Mouse (Mus musculus): ENCODE results near the gene Hoxb6.

Gene Hoxb6

GRCm38 (mm10) chr11:96285771-96286738 is 6.2 kb upstream of the Hoxb6 start, which contains the start of gene Hoxb7:
Gene Hoxb7, plus strand, starts transcription at chr11:96286623.
- DNase-seq (ENCODE audit: low read depth, low spot score): peak; percentile 69

GRCm38 (mm10) chr11:96286739-96287385 is 5.4 kb upstream of the Hoxb6 start:
- DNase-seq (ENCODE audit: low read depth, low spot score): peak; percentile 59

DNA sequence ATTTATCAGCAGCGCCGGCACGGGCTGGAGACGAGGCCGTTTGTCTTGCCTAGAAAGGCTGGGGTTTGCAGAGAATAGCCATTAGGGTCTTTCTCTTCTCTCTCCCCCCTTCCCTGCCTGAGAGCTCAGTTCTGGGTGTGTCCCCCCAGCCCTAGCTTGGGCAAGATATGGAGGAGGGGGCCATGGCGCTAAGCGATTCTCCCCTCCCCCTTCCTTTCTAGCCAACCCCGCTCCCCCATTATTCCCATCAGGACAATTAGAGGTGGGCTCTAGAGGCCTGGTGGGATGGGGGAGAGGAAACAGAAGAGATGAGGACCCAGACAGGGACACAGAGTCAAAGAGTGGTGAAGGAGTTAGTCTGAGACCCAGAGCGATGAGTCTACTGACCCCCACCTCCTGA is 4.9 kb upstream of the Hoxb6 start:
- no peak for DNase-seq (ENCODE audit: low read depth, low spot score)

DNA sequence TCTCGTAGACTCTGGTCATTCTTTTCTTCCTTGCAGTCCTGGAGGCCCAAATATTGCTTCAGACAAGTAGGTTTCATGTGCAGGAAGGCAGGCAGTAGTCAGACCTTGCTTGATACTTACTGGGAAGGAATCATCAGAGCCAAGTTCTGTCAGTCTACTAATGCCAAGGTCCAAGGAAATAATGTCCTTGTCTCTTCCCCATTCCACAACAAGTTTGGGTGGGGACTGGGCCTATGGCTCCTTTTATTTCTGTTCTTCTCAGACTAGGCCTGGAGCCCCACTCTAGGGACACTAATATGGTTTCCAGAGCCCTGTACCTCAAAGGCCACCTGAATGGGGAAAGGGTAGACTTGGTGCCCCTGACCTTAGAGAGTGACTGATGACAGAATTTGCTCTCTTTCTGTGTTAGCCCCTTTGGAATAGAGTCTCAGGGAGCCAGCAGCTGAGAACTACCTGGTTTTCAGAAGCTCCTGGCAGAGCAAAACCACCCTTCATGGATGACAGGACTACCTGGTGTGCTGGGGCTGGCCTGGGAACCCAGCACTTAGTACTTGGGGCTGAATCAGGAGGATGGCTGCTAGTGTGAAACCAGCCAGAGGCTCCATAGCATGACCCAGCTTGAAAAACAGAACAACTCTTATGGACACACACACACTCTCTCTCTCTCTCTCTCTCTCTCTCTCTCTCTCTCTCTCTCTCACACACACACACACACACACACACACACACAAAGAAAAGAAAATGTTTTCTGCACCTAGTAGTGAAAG is 3.6 kb upstream of the Hoxb6 start:
- no peak for DNase-seq (ENCODE audit: low read depth, low spot score)

DNA sequence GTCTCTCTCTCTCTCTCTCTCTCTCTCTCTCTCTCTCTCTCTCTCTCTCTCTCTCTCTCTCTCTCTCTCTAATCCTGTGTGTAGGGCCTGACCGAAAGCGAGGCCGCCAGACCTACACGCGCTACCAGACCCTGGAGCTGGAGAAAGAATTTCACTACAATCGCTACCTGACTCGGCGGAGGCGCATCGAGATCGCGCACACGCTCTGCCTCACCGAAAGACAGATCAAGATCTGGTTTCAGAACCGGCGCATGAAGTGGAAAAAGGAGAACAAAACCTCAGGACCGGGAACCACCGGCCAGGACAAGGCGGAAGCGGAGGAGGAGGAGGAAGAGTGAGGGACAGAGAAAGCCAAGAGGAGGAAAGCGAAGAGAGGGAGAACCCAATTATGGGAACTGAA is 3.0 kb upstream of the Hoxb6 start:
- no peak for DNase-seq (ENCODE audit: low read depth, low spot score)

DNA sequence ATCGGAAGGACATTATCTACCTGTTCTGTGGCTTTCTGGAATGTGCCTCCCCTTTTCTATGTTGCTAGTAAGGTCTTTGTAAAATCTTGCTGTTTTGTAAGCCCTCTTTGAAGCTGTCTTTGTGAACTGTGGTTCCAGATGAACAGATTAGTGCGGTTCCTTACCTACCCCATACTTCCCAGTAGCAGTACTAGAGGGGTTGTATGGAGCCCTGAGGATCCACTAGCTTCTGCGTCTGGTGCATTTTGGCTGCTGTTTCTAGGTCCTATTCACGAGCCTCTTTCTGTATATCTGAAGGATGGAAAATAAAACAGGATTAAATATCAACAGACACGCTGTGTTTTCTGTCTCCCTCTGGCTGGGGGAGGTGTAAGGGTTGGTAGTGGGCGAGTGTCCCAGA is 2.4 kb upstream of the Hoxb6 start:
- no peak for DNase-seq (ENCODE audit: low read depth, low spot score)

GRCm38 (mm10) chr11:96290705-96291355 is 1.4 kb upstream of the Hoxb6 start:
- no peak for DNase-seq (ENCODE audit: low read depth, low spot score)

- DNase-seq (ENCODE audit: low read depth, low spot score): no peak
Measured at GRCm38 (mm10) chr11:96292565-96293301, 457 bp downstream of the Hoxb6 start.

GRCm38 (mm10) chr11:96293302-96293921 is 1.1 kb downstream of the Hoxb6 start:
- DNase-seq (ENCODE audit: low read depth, low spot score): no peak

- peak; percentile 95 for DNase-seq (ENCODE audit: low read depth, low spot score)
Measured at GRCm38 (mm10) chr11:96294245-96295091, 2.2 kb downstream of the Hoxb6 start.

DNA sequence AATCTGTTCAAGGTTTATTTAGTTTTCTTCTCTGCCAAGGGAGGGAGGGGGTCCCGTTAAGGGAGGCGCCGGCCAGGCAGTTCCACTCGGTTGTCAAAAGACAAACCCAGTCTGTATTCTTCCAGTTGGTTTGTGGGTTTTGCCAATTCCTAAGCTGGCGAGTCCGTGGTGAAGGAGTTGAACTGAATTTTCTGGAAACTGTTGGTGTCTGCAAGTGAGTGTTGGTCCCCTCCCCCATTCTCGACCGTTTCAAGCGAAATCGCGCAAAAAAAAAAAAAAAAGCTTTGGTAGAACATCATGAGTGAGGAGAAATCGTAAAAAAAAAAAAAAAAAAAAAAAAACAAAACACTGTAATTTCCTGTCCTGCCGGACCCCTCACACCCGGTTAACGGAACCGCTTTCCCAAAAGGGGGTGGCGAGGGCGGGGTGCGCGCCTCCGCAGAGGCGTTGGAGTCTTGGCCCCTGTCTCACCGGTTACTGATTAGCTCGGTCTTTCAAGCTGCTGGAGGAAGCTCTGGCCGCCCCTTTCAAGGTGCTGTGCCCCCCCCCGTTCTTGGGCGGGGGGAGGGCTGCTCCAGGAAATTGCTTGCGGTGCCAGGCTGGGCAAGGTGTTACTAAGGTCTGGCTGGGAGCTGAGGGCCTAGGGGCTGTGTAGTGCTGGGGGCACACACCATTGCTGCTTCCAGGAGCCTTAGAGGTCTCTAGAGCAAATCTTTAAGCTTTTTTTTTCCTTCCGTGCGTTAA is 3.0 kb downstream of the Hoxb6 start:
- DNase-seq (ENCODE audit: low read depth, low spot score): no peak

DNA sequence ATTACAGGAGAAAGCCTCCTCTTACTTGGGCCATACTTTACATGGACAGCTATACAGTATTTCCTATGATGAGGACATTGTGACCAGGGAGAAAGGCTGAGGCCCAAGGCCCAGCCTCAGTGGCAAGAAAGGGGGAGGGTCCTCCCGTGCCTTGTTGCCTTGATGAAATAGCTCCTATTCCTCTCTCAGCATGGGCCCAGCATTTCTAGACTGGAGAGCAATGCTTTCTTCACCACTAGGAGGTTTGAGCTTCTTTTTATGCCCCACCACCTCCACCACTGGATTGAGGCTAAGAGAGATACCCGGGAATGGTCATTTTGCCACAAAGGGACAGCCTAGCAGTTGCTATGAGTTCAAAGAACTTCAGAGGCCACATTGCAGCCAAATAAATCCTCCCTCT is 4.7 kb downstream of the Hoxb6 start:
- DNase-seq (ENCODE audit: low read depth, low spot score): no peak

DNA sequence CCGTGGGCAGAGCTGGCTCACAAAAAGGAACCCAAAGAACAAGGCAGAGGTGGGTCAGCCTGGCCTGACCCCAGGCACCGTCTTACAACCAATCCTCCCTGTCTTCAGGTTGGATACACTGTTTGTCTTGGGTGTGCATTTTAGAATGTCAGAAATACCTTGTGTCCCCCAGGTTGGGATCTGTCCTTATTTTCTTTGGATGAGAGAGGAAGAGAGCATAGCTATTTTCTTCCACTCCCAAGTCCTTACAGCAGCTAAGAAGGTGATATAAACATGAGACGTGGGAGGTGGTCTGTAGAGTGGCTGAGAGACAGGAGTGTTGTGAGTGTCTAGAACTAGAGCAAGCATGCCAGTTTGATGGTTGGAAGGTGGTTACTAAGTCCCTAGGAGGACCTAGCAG is 5.2 kb downstream of the Hoxb6 start:
- no peak for DNase-seq (ENCODE audit: low read depth, low spot score)

- no peak for DNase-seq (ENCODE audit: low read depth, low spot score)
Measured at GRCm38 (mm10) chr11:96297968-96298635, 5.8 kb downstream of the Hoxb6 start.

DNA sequence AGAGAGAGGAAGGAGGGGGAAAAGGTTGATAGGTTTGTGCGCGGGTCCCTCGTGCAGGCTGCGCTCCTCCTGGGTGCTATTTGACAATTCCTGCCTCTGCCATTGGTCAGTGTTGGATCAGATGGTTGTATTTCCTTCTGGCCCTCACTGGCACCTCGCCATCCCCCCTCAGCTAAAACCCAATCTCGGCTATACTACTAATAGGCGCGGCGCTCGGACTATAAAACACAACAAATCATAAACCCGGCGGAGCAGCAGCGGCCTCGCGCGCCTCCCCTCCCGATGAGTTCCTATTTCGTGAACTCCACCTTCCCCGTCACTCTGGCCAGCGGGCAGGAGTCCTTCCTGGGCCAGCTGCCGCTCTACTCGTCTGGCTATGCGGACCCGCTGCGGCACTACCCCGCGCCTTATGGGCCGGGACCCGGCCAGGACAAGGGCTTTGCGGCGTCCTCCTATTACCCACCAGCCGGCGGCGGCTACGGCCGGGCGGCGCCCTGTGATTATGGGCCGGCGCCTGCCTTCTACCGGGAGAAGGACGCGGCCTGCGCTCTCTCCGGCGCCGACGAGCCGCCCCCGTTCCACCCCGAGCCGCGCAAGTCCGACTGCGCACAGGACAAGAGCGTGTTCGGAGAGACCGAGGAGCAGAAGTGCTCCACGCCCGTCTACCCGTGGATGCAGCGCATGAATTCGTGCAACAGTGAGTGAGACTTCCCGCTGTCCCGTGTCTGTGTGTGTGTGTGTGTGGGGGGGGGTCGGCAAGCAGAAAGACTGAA is 6.8 kb downstream of the Hoxb6 start:
- DNase-seq (ENCODE audit: low read depth, low spot score): no peak

DNA sequence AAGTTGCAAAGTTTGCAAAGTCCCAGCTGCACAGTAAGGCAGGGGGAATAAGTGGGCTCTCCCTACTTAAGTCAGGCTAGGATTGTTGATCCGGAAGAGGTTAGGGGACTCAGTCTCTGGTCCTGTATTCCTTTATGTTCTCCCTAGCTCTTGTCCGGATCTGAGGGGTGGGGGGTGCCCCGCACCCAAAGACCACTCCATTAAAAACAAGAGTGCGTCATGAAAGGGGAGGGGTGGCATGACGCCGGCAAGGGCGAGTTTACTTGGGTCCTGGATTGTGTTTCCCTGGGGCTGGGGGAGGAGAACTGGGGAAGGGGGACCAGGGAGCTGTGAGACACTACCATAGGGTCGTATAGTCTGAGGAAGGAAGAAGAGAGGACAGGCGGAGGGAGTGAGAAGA is 7.5 kb downstream of the Hoxb6 start:
- DNase-seq (ENCODE audit: low read depth, low spot score): no peak

DNA sequence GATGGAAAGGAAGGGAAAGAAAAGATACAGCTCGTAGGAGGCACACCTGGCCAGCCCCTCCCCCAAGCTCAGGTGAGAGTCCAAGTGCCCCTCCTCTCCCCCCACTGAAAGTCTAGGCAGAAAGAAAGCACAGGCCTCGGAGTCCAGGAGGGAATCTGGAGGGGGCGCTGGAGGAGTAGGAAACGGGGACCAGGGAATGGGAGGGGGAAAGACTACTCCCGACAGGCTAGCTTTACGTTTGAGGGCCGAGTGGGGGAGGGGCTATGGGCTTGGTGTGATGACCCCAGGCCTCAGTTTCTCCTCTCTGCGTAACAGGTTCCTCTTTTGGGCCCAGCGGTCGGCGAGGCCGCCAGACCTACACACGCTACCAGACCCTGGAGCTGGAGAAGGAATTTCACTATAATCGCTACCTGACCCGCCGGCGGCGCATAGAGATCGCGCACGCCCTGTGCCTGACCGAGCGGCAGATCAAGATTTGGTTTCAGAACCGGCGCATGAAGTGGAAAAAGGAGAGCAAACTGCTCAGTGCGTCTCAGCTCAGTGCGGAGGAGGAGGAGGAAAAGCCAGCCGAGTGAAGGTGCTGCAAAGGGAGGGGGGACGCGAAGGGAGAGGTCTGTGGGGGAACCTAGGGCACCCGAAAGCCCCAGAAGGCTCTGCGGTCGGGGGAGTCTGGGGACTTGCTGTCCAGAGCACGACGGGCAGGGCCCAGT is 8.2 kb downstream of the Hoxb6 start:
- no peak for DNase-seq (ENCODE audit: low read depth, low spot score)
